Mouse (Mus musculus) stomach, embryonic 16.5 days (tissue): ENCODE measurements around the gene Lsm4. TPM values are rescaled to one million over a fixed set of nuclear protein-coding genes. Genes with fewer than 3 reads are reported as not detected.

Experiments used
- ATAC-seq: fragments of 200-750 bp; cut with Nextera tagmentation; 2 replicates; pipeline ENCODE4 v1.8.0; 2017; ENCODE audit warnings: moderate number of reproducible peaks, moderate TSS enrichment; ENCODE audit not compliant: insufficient read depth, low FRiP score
- H3K27ac ChIP-seq: fragments of 300-500 bp; sonication (generic); 2 replicates; pipeline ENCODE4 v1.5.1; 2014; ENCODE audit warnings: low read length
- H3K27me3 ChIP-seq: fragments of 300-500 bp; sonication (generic); 2 replicates; pipeline ENCODE4 v1.6.1; 2014; ENCODE audit warnings: low read length, control low read depth, mixed read lengths; ENCODE audit not compliant: control insufficient read depth, insufficient read depth
- H3K36me3 ChIP-seq: fragments of 300-500 bp; sonication (generic); 2 replicates; pipeline ENCODE4 v1.6.1; 2014; ENCODE audit warnings: low read length; ENCODE audit not compliant: control insufficient read depth, insufficient read depth
- H3K4me1 ChIP-seq: fragments of 300-500 bp; sonication (generic); 2 replicates; pipeline ENCODE4 v1.6.1; 2014; ENCODE audit warnings: low read length, control low read depth, mixed read lengths; ENCODE audit not compliant: control insufficient read depth, insufficient read depth
- H3K4me2 ChIP-seq: fragments of 300-500 bp; sonication (generic); 2 replicates; pipeline ENCODE4 v1.6.1; 2014; ENCODE audit warnings: low read depth, low read length, mixed read lengths
- H3K4me3 ChIP-seq: fragments of 300-500 bp; sonication (generic); replicated peaks from 2 replicates; pipeline ENCODE4 v1.5.1; 2014; ENCODE audit warnings: mild to moderate bottlenecking, low read length
- H3K9ac ChIP-seq: fragments of 300-500 bp; sonication (generic); 2 replicates; pipeline ENCODE4 v1.6.1; 2014; ENCODE audit warnings: low read length
- H3K9me3 ChIP-seq: fragments of 300-500 bp; sonication (generic); replicated peaks from 2 replicates; pipeline ENCODE4 v1.6.1; 2016; ENCODE audit warnings: low read length, control low read depth; ENCODE audit not compliant: control insufficient read depth
- WGBS: fragments of 180-500 bp; shearing (Covaris S2); extraction: QIAGEN DNeasy Blood & Tissue Kit; methylation state at CpG from one replicate; pipeline ENCODE4 v1.1.7; 2014; 5-methylcytosine and 5-hydroxymethylcytosine counted together
- polyA plus RNA-seq: library from polyadenylated mRNA; unstranded; fragments of >200 nt; fragmentation: Nextera tagmentation; extraction: Ambion mirVana; gene quantifications from 2 replicates; pipeline ENCODE4 v1.2.1, GENCODE M21; 2015

Lsm4 gene
- polyA plus RNA-seq, 1 experiment from 2014 or later: 173 TPM

GRCm38 (mm10) chr8:70709794-70710193 is 36.7 kb downstream of the Lsm4 start:
- Histone ChIP-seq H3K9ac (no peak overlapping the region), H3K27ac (no peak overlapping the region), H3K9me3 (no peaks in the 10 kb centered on the region), H3K27me3 (no peaks in the 10 kb centered on the region), H3K36me3 (no peaks in the 10 kb centered on the region), H3K4me1 (no peaks in the 10 kb centered on the region), H3K4me3 (no peak overlapping the region), H3K4me2 (no peak overlapping the region)
- no peak for ATAC-seq
- WGBS: 85% methylated on average over 9 of the region's 9 CpGs

GRCm38 (mm10) chr8:70710296-70710695 is 37.2 kb downstream of the Lsm4 start:
- Histone ChIP-seq H3K4me2 (no peak overlapping the region), H3K9ac (no peak overlapping the region), H3K36me3 (no peaks in the 10 kb centered on the region), H3K4me3 (no peak overlapping the region), H3K27me3 (no peaks in the 10 kb centered on the region), H3K9me3 (no peaks in the 10 kb centered on the region), H3K4me1 (no peaks in the 10 kb centered on the region), H3K27ac (no peak overlapping the region)
- 85% methylated on average over 1 of the region's 1 CpGs for WGBS
- no peak for ATAC-seq

GRCm38 (mm10) chr8:70711041-70711440 is 38.0 kb downstream of the Lsm4 start:
- ATAC-seq: no peak
- WGBS: 81% methylated on average over 11 of the region's 11 CpGs

GRCm38 (mm10) chr8:70713991-70714390 is 40.9 kb downstream of the Lsm4 start:
- 84% methylated on average over 7 of the region's 7 CpGs for WGBS
- H3K27me3 ChIP-seq: no peaks in the 10 kb centered on the region
- no peak overlapping the region for H3K9ac ChIP-seq
- no peak overlapping the region for H3K27ac ChIP-seq
- no peaks in the 10 kb centered on the region for H3K9me3 ChIP-seq
- no peak for ATAC-seq
- no peak overlapping the region for H3K4me3 ChIP-seq
- no peak overlapping the region for H3K4me2 ChIP-seq
- no peaks in the 10 kb centered on the region for H3K36me3 ChIP-seq
- H3K4me1 ChIP-seq: peaks cover 3% of the 10 kb centered on the region; the same call in 1 of the 2 replicates

More at GRCm38 (mm10) chr8:70711041-70711440, 38.0 kb downstream of the Lsm4 start:
- H3K4me2 ChIP-seq: no peak overlapping the region
- no peaks in the 10 kb centered on the region for H3K27me3 ChIP-seq
- H3K4me3 ChIP-seq: no peak overlapping the region
- H3K27ac ChIP-seq: no peak overlapping the region
- H3K36me3 ChIP-seq: no peaks in the 10 kb centered on the region
- no peak overlapping the region for H3K9ac ChIP-seq
- no peaks in the 10 kb centered on the region for H3K9me3 ChIP-seq
- H3K4me1 ChIP-seq: no peaks in the 10 kb centered on the region

- 53% methylated on average over 2 of the region's 2 CpGs for WGBS
- no peak overlapping the region for H3K4me2 ChIP-seq
Measured at GRCm38 (mm10) chr8:70715086-70715485, 42.0 kb downstream of the Lsm4 start.

GRCm38 (mm10) chr8:70716521-70717400 is 43.7 kb downstream of the Lsm4 start:
- Histone ChIP-seq H3K27ac (no peak overlapping the region), H3K4me1 (peaks cover 3% of the 10 kb centered on the region; the same call in 1 of the 2 replicates), H3K9ac (no peak overlapping the region), H3K36me3 (no peaks in the 10 kb centered on the region), H3K27me3 (no peaks in the 10 kb centered on the region), H3K9me3 (no peaks in the 10 kb centered on the region), H3K4me3 (no peak overlapping the region), H3K4me2 (no peak overlapping the region)
- ATAC-seq: no peak
- 83% methylated on average over 40 of the region's 40 CpGs for WGBS

More at GRCm38 (mm10) chr8:70715086-70715485, 42.0 kb downstream of the Lsm4 start:
- H3K4me3 ChIP-seq: no peak overlapping the region
- no peaks in the 10 kb centered on the region for H3K9me3 ChIP-seq
- H3K9ac ChIP-seq: no peak overlapping the region
- no peaks in the 10 kb centered on the region for H3K36me3 ChIP-seq
- H3K27ac ChIP-seq: no peak overlapping the region
- ATAC-seq: no peak
- peaks cover 3% of the 10 kb centered on the region; the same call in 1 of the 2 replicates for H3K4me1 ChIP-seq
- H3K27me3 ChIP-seq: no peaks in the 10 kb centered on the region

- Histone ChIP-seq H3K4me2 (no peak within 1 kb of the TSS), H3K4me1 (peaks cover 3% of the 10 kb centered on the region; the same call in 1 of the 2 replicates), H3K27ac (no peak within 1 kb of the TSS), H3K4me3 (no peak within 1 kb of the TSS), H3K9me3 (no peaks in the 10 kb centered on the region), H3K9ac (peak within 1 kb of the TSS; percentile 31; the same call in 1 of the 2 replicates), H3K27me3 (no peaks in the 10 kb centered on the region), H3K36me3 (no peaks in the 10 kb centered on the region)
- no peak for ATAC-seq
- 4% methylated on average over 19 of the region's 19 CpGs for WGBS
Measured at GRCm38 (mm10) chr8:70718297-70718696, 45.2 kb downstream of the Lsm4 start, which contains the start of gene Gm3336. Gene Gm3336 (plus strand): TSS chr8:70718543.

- Histone ChIP-seq H3K36me3 (no peaks in the 10 kb centered on the region), H3K27ac (peak overlapping the region; percentile 49; the same call in 1 of the 2 replicates), H3K4me1 (peaks cover 3% of the 10 kb centered on the region; the same call in 1 of the 2 replicates), H3K4me2 (no peak overlapping the region), H3K9me3 (no peaks in the 10 kb centered on the region), H3K4me3 (no peak overlapping the region), H3K9ac (no peak overlapping the region), H3K27me3 (no peaks in the 10 kb centered on the region)
- ATAC-seq: peak; percentile 25
- WGBS: 41% methylated on average over 9 of the region's 9 CpGs
Measured at GRCm38 (mm10) chr8:70719796-70720270, 46.8 kb downstream of the Lsm4 start.

GRCm38 (mm10) chr8:70720739-70721138 is 47.7 kb downstream of the Lsm4 start:
- Histone ChIP-seq H3K36me3 (no peaks in the 10 kb centered on the region), H3K4me2 (no peak overlapping the region), H3K9me3 (no peaks in the 10 kb centered on the region), H3K27ac (no peak overlapping the region), H3K27me3 (no peaks in the 10 kb centered on the region), H3K4me1 (peaks cover 3% of the 10 kb centered on the region; the same call in 1 of the 2 replicates), H3K9ac (no peak overlapping the region), H3K4me3 (no peak overlapping the region)
- WGBS: 5% methylated on average over 3 of the region's 3 CpGs
- 0 out of 2 replicates have a peak, but pooled peaks have one; percentile 45 for ATAC-seq
